Mouse (Mus musculus) spleen, embryonic (tissue): ENCODE data around the gene Trim56.
"Not testable (repeated sequence)": the region's sequence is repeated elsewhere in the genome, so short reads cannot be mapped to it uniquely, and the experiment has no call there.

ENCODE experiments used
- CTCF ChIA-PET: fragments of 350-600 bp; sonication (Branson Sonifier 250); formaldehyde crosslinking; loops from one replicate; lab custom pipeline; 2022; lab: Charles Lee

Gene Trim56

GRCm38 (mm10) chr5:137115866-137116847 is at the start of gene Trim56:
Gene Trim56, minus strand, starts transcription at chr5:137116209.
- CTCF ChIA-PET = interaction anchor here (0.6 to 0.7 kb wide), 2 partner anchors 15 to 326 kb away, joined by 3 read pairs; no protein-coding TSS in a partner anchor

GRCm38 (mm10) chr5:137161853-137162252 is 45.8 kb upstream of the Trim56 start:
- CTCF ChIA-PET = no interaction called here

- CTCF ChIA-PET = interaction anchor here (1.0 to 1.4 kb wide), 2 partner anchors 127 to 129 kb away, joined by 4 to 11 read pairs; partner anchors contain the start of gene Ache
These were observed 43.5 kb upstream of the Trim56 start for GRCm38 (mm10) chr5:137159461-137159860.

- CTCF ChIA-PET = no interaction called here
These were observed 37.3 kb upstream of the Trim56 start for GRCm38 (mm10) chr5:137153289-137153688.

GRCm38 (mm10) chr5:137152623-137153022 is 36.6 kb upstream of the Trim56 start:
- CTCF ChIA-PET = no interaction called here

- CTCF ChIA-PET = not testable (repeated sequence)
These were observed 33.4 kb upstream of the Trim56 start, which contains the start of gene Muc3 for GRCm38 (mm10) chr5:137149272-137149882. Gene Muc3, minus strand, starts transcription at chr5:137149322.

GRCm38 (mm10) chr5:137140836-137141235 is 24.8 kb upstream of the Trim56 start:
- CTCF ChIA-PET = no interaction called here

- CTCF ChIA-PET = no interaction called here
These were observed 23.0 kb upstream of the Trim56 start for GRCm38 (mm10) chr5:137138977-137139376.

- CTCF ChIA-PET = no interaction called here
These were observed 18.9 kb upstream of the Trim56 start for GRCm38 (mm10) chr5:137134959-137135358.

GRCm38 (mm10) chr5:137131490-137131889 is 15.5 kb upstream of the Trim56 start:
- CTCF ChIA-PET = interaction anchor here (0.6 kb wide), 1 partner anchor 678 kb away, joined by 5 read pairs; no protein-coding TSS in a partner anchor

- CTCF ChIA-PET = interaction anchor here (0.5 to 0.6 kb wide), 2 partner anchors 150 to 233 kb away, joined by 3 to 10 read pairs; no protein-coding TSS in a partner anchor
These were observed 13.3 kb upstream of the Trim56 start for GRCm38 (mm10) chr5:137129281-137129680.

- CTCF ChIA-PET = interaction anchor here (0.6 kb wide), 2 partner anchors 200 to 1048 kb away, joined by 3 to 8 read pairs; no protein-coding TSS in a partner anchor
These were observed 7.5 kb upstream of the Trim56 start for GRCm38 (mm10) chr5:137123516-137123915.

- CTCF ChIA-PET = interaction anchor here (0.8 kb wide), 2 partner anchors 164 to 266 kb away, joined by 3 to 5 read pairs; partner anchors contain the start of gene Ache
These were observed 6.7 kb upstream of the Trim56 start for GRCm38 (mm10) chr5:137122686-137123193.

GRCm38 (mm10) chr5:137121280-137121679 is 5.3 kb upstream of the Trim56 start:
- CTCF ChIA-PET = interaction anchor here (0.6 to 0.9 kb wide), 3 partner anchors 28 to 166 kb away, joined by 3 to 7 read pairs (median 4); partner anchors contain the start of gene Ache

- CTCF ChIA-PET = interaction anchor here (0.5 to 1.0 kb wide), 2 partner anchors 15 to 623 kb away, joined by 3 to 11 read pairs; no protein-coding TSS in a partner anchor
These were observed 2.9 kb upstream of the Trim56 start for GRCm38 (mm10) chr5:137118878-137119277.

- CTCF ChIA-PET = not testable (repeated sequence)
These were observed 2.0 kb upstream of the Trim56 start for GRCm38 (mm10) chr5:137117994-137118393.

- CTCF ChIA-PET = interaction anchor here (0.7 kb wide), 2 partner anchors 325 to 1487 kb away, joined by 3 to 9 read pairs; no protein-coding TSS in a partner anchor
These were observed 978 bp upstream of the Trim56 start for GRCm38 (mm10) chr5:137116987-137117386.

GRCm38 (mm10) chr5:137114891-137115561 is 983 bp downstream of the Trim56 start:
- CTCF ChIA-PET = interaction anchor here (0.6 to 0.7 kb wide), 3 partner anchors 14 to 325 kb away, joined by 3 read pairs; no protein-coding TSS in a partner anchor

- CTCF ChIA-PET = no interaction called here
These were observed 4.2 kb downstream of the Trim56 start for GRCm38 (mm10) chr5:137111542-137112408.

GRCm38 (mm10) chr5:137110863-137111262 is 5.1 kb downstream of the Trim56 start:
- CTCF ChIA-PET = no interaction called here
